Mouse (Mus musculus) urinary bladder, postnatal 0 days (tissue): Measurements from ENCODE around the gene Zfp879. TPM values are rescaled to one million over a fixed set of nuclear protein-coding genes. Genes with fewer than 3 reads are reported as not detected.

ENCODE experiments used
- polyA plus RNA-seq: library from polyadenylated mRNA; unstranded; fragments of >200 nt; fragmentation: Nextera tagmentation; extraction: Ambion mirVana; gene quantifications from 2 replicates; pipeline ENCODE4 v1.2.1, GENCODE M21; 2015

The Zfp879 gene
- polyA plus RNA-seq, result 0.18 and 0.28 TPM in 2 replicates

DNA sequence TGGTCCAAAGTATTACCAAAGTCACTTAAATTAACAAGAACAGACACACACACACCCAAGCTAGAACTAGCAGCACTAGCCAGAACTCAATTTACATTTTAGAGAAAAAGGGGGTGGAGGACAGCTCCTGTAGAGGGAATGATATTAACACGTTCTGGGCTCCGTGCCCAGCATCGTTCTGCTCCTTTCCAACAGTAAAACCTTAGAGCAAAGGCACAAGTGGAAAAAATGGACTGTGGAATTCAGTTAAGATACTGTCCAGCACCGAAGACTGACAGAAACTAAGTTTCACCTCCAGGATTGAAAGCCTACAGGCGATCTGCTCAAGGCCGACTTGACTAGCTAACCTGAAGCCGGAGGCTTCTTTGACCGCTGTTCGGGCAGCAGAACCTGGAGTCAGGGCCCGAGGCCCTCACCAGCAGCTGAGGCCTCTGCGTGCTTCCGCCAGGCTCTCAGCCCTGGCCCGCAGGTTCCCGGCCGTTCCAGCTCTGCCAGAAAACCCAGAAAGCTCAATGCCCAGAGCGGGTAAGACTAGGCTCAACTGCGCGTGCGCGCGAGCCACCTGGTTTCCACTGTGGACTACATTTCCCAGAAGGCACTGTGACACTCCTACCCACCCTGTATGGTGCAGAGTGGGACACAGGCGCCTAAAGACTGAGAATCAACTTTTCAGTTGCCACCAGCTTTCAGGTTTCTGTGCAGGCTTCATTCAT lies at the start of gene Zfp879:
Zfp879 (minus strand) TSS at position 530 of the 713 bp plus-strand sequence.

DNA sequence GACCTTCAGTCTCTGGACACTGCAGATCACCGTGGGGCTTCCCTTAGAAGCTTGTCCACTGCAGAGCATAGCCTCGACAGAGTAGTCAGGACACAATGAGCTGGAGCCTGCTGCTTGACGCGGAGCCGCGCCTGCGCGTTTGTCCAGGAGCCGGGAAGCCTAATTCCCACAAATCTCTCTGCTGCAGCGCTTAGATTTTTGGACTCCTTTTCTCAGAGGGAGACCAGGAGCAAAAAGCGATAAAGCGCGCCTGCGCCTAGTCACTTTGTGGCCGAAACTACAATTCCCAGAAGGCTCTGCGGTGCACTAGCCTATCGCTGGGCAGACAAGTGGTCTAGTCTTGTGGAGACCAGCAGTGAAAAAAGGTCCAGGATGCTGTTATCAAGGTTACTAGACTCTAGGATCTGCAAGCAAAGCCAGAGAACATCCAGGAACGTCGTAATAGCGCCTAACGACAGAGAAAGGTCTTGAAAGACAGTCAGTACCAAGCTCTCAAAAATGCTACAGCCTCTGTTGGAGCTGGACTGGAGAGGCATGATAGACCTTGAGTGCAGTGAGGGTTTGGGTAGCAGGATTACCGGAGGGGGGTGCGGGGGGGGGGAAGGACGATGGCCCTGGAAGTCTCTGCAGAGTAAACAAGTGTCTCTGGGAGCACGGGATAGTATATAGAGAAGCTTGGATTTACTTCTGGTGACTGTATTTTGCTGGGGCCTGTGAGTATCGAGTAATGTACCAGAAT lies 46.2 kb upstream of the Zfp879 start, which contains the start of gene Zfp454:
Zfp454 (minus strand) TSS at position 262 of the 739 bp plus-strand sequence.

DNA sequence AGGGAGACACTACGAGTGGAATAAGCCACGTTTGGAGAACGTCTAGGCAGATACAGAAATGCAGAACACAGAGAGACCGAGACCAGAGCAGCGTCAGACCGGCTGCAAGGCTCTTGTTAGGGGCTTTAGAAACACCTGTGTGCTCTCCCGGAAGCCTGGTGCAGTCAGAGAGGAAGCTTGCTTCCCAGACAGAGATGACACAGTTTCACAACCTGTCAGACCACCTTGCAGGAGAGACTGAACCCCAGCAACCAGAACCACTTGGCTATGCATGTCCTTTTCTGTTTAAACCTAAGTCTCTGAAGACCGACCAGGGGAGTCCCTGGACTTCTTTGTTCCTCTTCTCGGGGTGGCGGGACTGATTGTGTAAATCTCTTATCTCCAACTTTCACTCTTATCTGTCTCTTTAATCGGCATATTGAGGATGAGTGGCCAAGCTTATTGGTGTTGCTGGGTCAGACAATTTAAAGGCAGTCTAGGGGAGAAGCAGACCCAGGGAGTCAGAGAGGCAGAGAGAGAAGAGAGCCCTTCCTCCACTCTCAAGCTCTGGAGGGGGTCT lies 8.9 kb upstream of the Zfp879 start, which contains the start of gene Grm6:
Grm6 (plus strand) TSS at position 509 of the 559 bp plus-strand sequence.

DNA sequence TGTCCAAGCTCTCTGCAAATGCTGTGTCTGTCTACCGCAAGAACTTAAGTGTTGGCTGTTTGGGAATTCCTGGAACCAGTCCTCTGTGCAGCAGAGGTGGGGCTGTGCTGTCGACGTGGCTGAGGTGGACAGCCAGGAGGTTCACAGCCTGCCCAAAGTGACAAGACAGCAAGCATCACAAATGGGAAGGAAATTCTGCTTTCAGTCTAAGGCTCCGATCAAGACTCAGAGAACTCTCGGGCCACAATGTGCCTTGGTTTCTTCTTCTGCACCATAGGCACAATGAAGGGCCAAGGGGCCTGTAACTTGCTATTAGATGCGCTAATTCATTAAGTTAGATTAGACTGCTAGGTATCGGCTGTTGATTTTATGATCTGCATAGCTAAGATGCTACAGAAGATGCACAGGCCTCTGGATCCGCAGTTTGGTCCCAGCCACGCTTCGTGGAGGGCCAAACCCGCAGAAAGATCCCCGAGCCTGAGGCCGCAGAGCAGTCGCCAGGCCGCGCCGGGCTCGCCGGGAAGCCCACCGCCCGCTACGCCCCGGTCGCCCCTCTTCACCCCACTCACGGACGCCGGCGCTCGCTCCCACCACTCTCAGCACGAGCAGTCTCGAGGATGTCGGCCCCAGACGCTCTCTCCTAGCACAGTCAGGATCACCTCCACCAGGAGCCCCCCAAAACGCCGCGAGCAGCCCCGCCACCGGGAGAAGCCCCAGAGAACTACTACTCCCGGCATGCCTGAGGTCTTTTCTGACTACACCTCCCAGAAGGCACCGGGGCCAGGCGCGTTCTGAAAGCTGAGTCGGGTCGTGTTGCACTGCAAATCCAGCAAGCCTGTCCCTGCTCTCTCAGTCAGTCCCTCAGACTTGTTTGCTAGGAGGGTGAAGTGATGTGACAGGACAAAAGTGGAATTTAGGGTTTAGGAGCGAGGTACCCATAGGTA lies 14.1 kb downstream of the Zfp879 start, which contains the start of gene Zfp354c:
Zfp354c (minus strand) TSS at position 715 of the 944 bp plus-strand sequence.

Other genes starting within 250 kb of the Zfp879 start
- gene Adamts2, start 239.5 kb downstream of the Zfp879 start, polyA plus RNA-seq, result 29.8 and 30.2 TPM in 2 replicates
- gene Zfp354c, start 13.8 kb downstream of the Zfp879 start, polyA plus RNA-seq, result 8.2 and 8.6 TPM in 2 replicates
- 0.24 TPM in 1 of 2 replicates, not detected in the other for gene Grm6, start 9.1 kb upstream of the Zfp879 start, polyA plus RNA-seq
- 0.99 and 1.1 TPM in 2 replicates for gene Zfp454, start 46.1 kb upstream of the Zfp879 start, polyA plus RNA-seq
- gene Zfp2, start 74.6 kb upstream of the Zfp879 start, polyA plus RNA-seq, result 1.9 and 2.6 TPM in 2 replicates
- 0.62 and 0.76 TPM in 2 replicates for gene Zfp354b, start 90.1 kb upstream of the Zfp879 start, polyA plus RNA-seq
- gene 4933414I15Rik, start 102.2 kb upstream of the Zfp879 start, polyA plus RNA-seq, result not detected in 2 replicates
- not detected in 2 replicates for gene Prop1, start 112.2 kb upstream of the Zfp879 start, polyA plus RNA-seq
- gene Olfr1378, start 125.0 kb upstream of the Zfp879 start, polyA plus RNA-seq, result not detected in 2 replicates
- gene Olfr1377, start 140.4 kb upstream of the Zfp879 start, polyA plus RNA-seq, result not detected in 2 replicates
- gene Olfr51, start 162.0 kb upstream of the Zfp879 start, polyA plus RNA-seq, result not detected in 2 replicates
- not detected in 2 replicates for gene Olfr54, start 172.7 kb upstream of the Zfp879 start, polyA plus RNA-seq
- not detected in 2 replicates for gene Olfr1375, start 206.6 kb upstream of the Zfp879 start, polyA plus RNA-seq
- gene Zfp354a, start 217.7 kb upstream of the Zfp879 start, polyA plus RNA-seq, result 2.6 and 3.4 TPM in 2 replicates